ENCODE assay signal across 14 mouse cellular contexts in genomic region chr7:82361127-82361526, GRCm38 (mm10). TPM values are rescaled to one million over a fixed set of nuclear protein-coding genes. Genes with fewer than 3 reads are reported as not detected.
"Had no signal": no experiment of that assay in that cellular context is flagged by ENCODE, and none has a peak within 500 bp of the region (broad histone marks: within the 10 kb centered on the region; RNA-seq: fewer than 3 reads in every experiment).

No protein-coding gene starts in this region.

- ATAC-seq: lung, postnatal 0 days had no signal

- H3K27me3 ChIP-seq: limb, embryonic 13.5 days; liver, embryonic 15.5 days; neural tube, embryonic 15.5 days had no signal

- DNase-seq: kidney, adult 9 months; kidney, postnatal 36 days; lung, adult 2 months; lung, postnatal 36 days; midbrain, embryonic 14.5 days; right cerebral cortex, adult 18-20 months; right cerebral cortex, postnatal 25 days had no signal

- H3K4me3 ChIP-seq: limb, embryonic 13.5 days; liver, embryonic 15.5 days; midbrain, embryonic 10.5 days; myocyte; neural tube, embryonic 15.5 days had no signal

- H3K27ac ChIP-seq: kidney, postnatal 0 days; limb, embryonic 13.5 days; liver, embryonic 15.5 days; midbrain, embryonic 10.5 days; neural tube, embryonic 15.5 days had no signal

- H3K36me3 ChIP-seq: limb, embryonic 13.5 days; liver, embryonic 15.5 days; midbrain, embryonic 10.5 days; neural tube, embryonic 15.5 days had no signal

- H3K4me1 ChIP-seq: liver, embryonic 15.5 days; midbrain, embryonic 10.5 days; neural tube, embryonic 15.5 days had no signal

RNA-seq across cellular contexts. Expression of gene Adamtsl3, which starts 25.6 kb away (rescaled TPM):
- polyA plus RNA-seq: midbrain, embryonic 10.5 days had no signal
